Mouse (Mus musculus): ENCODE data around the gene Rps27l. TPM values are rescaled to one million over a fixed set of nuclear protein-coding genes. Genes with fewer than 3 reads are reported as not detected.

Rps27l gene
- polyA plus RNA-seq, 1 experiment: 588 TPM

- Histone ChIP-seq H3K36me3 (ENCODE audit: control insufficient read depth, insufficient read depth) (no peaks in the 10 kb centered on the region), H3K4me3 (no peak overlapping the region), H3K79me2 (ENCODE audit: control insufficient read depth, insufficient read depth) (peaks cover 4% of the 10 kb centered on the region), H3K4me2 (ENCODE audit: low read depth) (no peak overlapping the region), H3ac (ENCODE audit: control insufficient read depth, insufficient read length) (no peak overlapping the region), H3K27me3 (ENCODE audit: control insufficient read depth, insufficient read depth, insufficient read length) (no peaks in the 10 kb centered on the region)
- no peak for TF ChIP-seq CEBPB (IDR thresholded peaks at IDR 0.05; ENCODE audit: insufficient read depth, poor library complexity, severe bottlenecking)
- no peak for TF ChIP-seq REST (IDR thresholded peaks at IDR 0.05; ENCODE audit: insufficient read depth, insufficient read length)
- no peak for TF ChIP-seq MYOG (IDR thresholded peaks at IDR 0.05; ENCODE audit: control insufficient read depth in 1 of 3, insufficient read depth in 1 of 3, insufficient read length in 2 of 3, low read depth in 2 of 3)
- TF ChIP-seq SRF (IDR thresholded peaks at IDR 0.05; ENCODE audit: control insufficient read depth, insufficient read length, low read depth): no peak
- no peak for TF ChIP-seq POLR2A (IDR thresholded peaks at IDR 0.05; ENCODE audit: insufficient read length, low read depth)
- no peak for TF ChIP-seq E2F4 (IDR thresholded peaks at IDR 0.05; ENCODE audit: insufficient read depth)
- no peak for TF ChIP-seq POLR2AphosphoS2 (IDR thresholded peaks at IDR 0.05; ENCODE audit: insufficient read length, low read depth)
- TF ChIP-seq MYOD1 (IDR thresholded peaks at IDR 0.05; ENCODE audit: control insufficient read depth in 1 of 3, insufficient read length in 2 of 3, low read depth in 2 of 3): no peak
- no peak for TF ChIP-seq TCF3 (IDR thresholded peaks at IDR 0.05; ENCODE audit: insufficient read length, low read depth)
- TF ChIP-seq MAX (IDR thresholded peaks at IDR 0.05; ENCODE audit: low read depth): no peak
- no peak for TF ChIP-seq USF1 (IDR thresholded peaks at IDR 0.05; ENCODE audit: low read depth)
- TF ChIP-seq TCF12 (IDR thresholded peaks at IDR 0.05; ENCODE audit: insufficient read depth, poor library complexity, severe bottlenecking): no peak
These were observed 46.4 kb upstream of the Rps27l start for GRCm38 (mm10) chr9:66899526-66899925.

- H3K79me2 ChIP-seq (ENCODE audit: control insufficient read depth, insufficient read depth): peaks cover 5% of the 10 kb centered on the region
- TF ChIP-seq SRF (IDR thresholded peaks at IDR 0.05; ENCODE audit: control insufficient read depth, insufficient read length, low read depth) (no peak), POLR2A (IDR thresholded peaks at IDR 0.05; ENCODE audit: insufficient read length, low read depth) (no peak), USF1 (IDR thresholded peaks at IDR 0.05; ENCODE audit: low read depth) (no peak), E2F4 (IDR thresholded peaks at IDR 0.05; ENCODE audit: insufficient read depth) (no peak), MYOG (IDR thresholded peaks at IDR 0.05; ENCODE audit: control insufficient read depth in 1 of 3, insufficient read depth in 1 of 3, insufficient read length in 2 of 3, low read depth in 2 of 3) (no peak), REST (IDR thresholded peaks at IDR 0.05; ENCODE audit: insufficient read depth, insufficient read length) (no peak), MAX (IDR thresholded peaks at IDR 0.05; ENCODE audit: low read depth) (no peak), MYOD1 (IDR thresholded peaks at IDR 0.05; ENCODE audit: control insufficient read depth in 1 of 3, insufficient read length in 2 of 3, low read depth in 2 of 3) (no peak), TCF12 (IDR thresholded peaks at IDR 0.05; ENCODE audit: insufficient read depth, poor library complexity, severe bottlenecking) (no peak), POLR2AphosphoS2 (IDR thresholded peaks at IDR 0.05; ENCODE audit: insufficient read length, low read depth) (no peak), CEBPB (IDR thresholded peaks at IDR 0.05; ENCODE audit: insufficient read depth, poor library complexity, severe bottlenecking) (no peak), TCF3 (IDR thresholded peaks at IDR 0.05; ENCODE audit: insufficient read length, low read depth) (no peak)
- H3ac ChIP-seq (ENCODE audit: control insufficient read depth, insufficient read length): no peak overlapping the region
- no peak overlapping the region for H3K4me2 ChIP-seq (ENCODE audit: low read depth)
- H3K27me3 ChIP-seq (ENCODE audit: control insufficient read depth, insufficient read depth, insufficient read length): no peaks in the 10 kb centered on the region
- H3K36me3 ChIP-seq (ENCODE audit: control insufficient read depth, insufficient read depth): no peaks in the 10 kb centered on the region
- no peak overlapping the region for H3K4me3 ChIP-seq
These were observed 39.9 kb upstream of the Rps27l start for GRCm38 (mm10) chr9:66905990-66906389.

GRCm38 (mm10) chr9:66907126-66907525 is 38.8 kb upstream of the Rps27l start:
- TF ChIP-seq MYOD1 (IDR thresholded peaks at IDR 0.05; ENCODE audit: control insufficient read depth in 1 of 3, insufficient read length in 2 of 3, low read depth in 2 of 3): no peak
- TF ChIP-seq MAX (IDR thresholded peaks at IDR 0.05; ENCODE audit: low read depth): no peak
- no peak for TF ChIP-seq REST (IDR thresholded peaks at IDR 0.05; ENCODE audit: insufficient read depth, insufficient read length)
- no peak for TF ChIP-seq SRF (IDR thresholded peaks at IDR 0.05; ENCODE audit: control insufficient read depth, insufficient read length, low read depth)
- no peak overlapping the region for H3K4me3 ChIP-seq
- no peak overlapping the region for H3K4me2 ChIP-seq (ENCODE audit: low read depth)
- H3K36me3 ChIP-seq (ENCODE audit: control insufficient read depth, insufficient read depth): no peaks in the 10 kb centered on the region
- no peak overlapping the region for H3ac ChIP-seq (ENCODE audit: control insufficient read depth, insufficient read length)
- peaks cover 5% of the 10 kb centered on the region for H3K79me2 ChIP-seq (ENCODE audit: control insufficient read depth, insufficient read depth)
- no peaks in the 10 kb centered on the region for H3K27me3 ChIP-seq (ENCODE audit: control insufficient read depth, insufficient read depth, insufficient read length)

- Histone ChIP-seq H3K4me3 (no peak overlapping the region), H3K27me3 (ENCODE audit: control insufficient read depth, insufficient read depth, insufficient read length) (no peaks in the 10 kb centered on the region), H3ac (ENCODE audit: control insufficient read depth, insufficient read length) (no peak overlapping the region), H3K36me3 (ENCODE audit: control insufficient read depth, insufficient read depth) (no peaks in the 10 kb centered on the region), H3K79me2 (ENCODE audit: control insufficient read depth, insufficient read depth) (peaks cover 5% of the 10 kb centered on the region), H3K4me2 (ENCODE audit: low read depth) (no peak overlapping the region)
- TF ChIP-seq MYOG (IDR thresholded peaks at IDR 0.05; ENCODE audit: control insufficient read depth in 1 of 3, insufficient read depth in 1 of 3, insufficient read length in 2 of 3, low read depth in 2 of 3) (no peak), POLR2AphosphoS2 (IDR thresholded peaks at IDR 0.05; ENCODE audit: insufficient read length, low read depth) (no peak), MYOD1 (IDR thresholded peaks at IDR 0.05; ENCODE audit: control insufficient read depth in 1 of 3, insufficient read length in 2 of 3, low read depth in 2 of 3) (no peak), USF1 (IDR thresholded peaks at IDR 0.05; ENCODE audit: low read depth) (no peak), TCF3 (IDR thresholded peaks at IDR 0.05; ENCODE audit: insufficient read length, low read depth) (no peak), E2F4 (IDR thresholded peaks at IDR 0.05; ENCODE audit: insufficient read depth) (no peak), POLR2A (IDR thresholded peaks at IDR 0.05; ENCODE audit: insufficient read length, low read depth) (no peak), REST (IDR thresholded peaks at IDR 0.05; ENCODE audit: insufficient read depth, insufficient read length) (no peak), CEBPB (IDR thresholded peaks at IDR 0.05; ENCODE audit: insufficient read depth, poor library complexity, severe bottlenecking) (no peak), TCF12 (IDR thresholded peaks at IDR 0.05; ENCODE audit: insufficient read depth, poor library complexity, severe bottlenecking) (no peak), SRF (IDR thresholded peaks at IDR 0.05; ENCODE audit: control insufficient read depth, insufficient read length, low read depth) (no peak), MAX (IDR thresholded peaks at IDR 0.05; ENCODE audit: low read depth) (no peak)
These were observed 38.0 kb upstream of the Rps27l start for GRCm38 (mm10) chr9:66907746-66908397.

All from myocyte (in vitro differentiated cells).